Mouse (Mus musculus) left cerebral cortex, postnatal 4 days (tissue): ENCODE measurements around the gene Amfr. TPM values are rescaled to one million over a fixed set of nuclear protein-coding genes. Genes with fewer than 3 reads are reported as not detected.

Experiments
- DNase-seq: peaks from one replicate; pipeline ENCODE4 v3.0.0-alpha.2; 2022
- intact Hi-C: fragments of 180-260 bp; cut with DNase I; formaldehyde crosslinking; loops from one replicate; pipeline ENCODE4 v1.15.1; 2025
- microRNA-seq: library from miRNA; unstranded; fragments of <30 nt; microRNA quantifications from one replicate; pipeline ENCODE4 v1.2.0, GENCODE M21; 2022
- total RNA-seq, 2 experiments: library from RNA; stranded (reverse); gene quantifications; 2 replicates each; pipeline ENCODE4 v1.2.3; 2021

The Amfr gene
- total RNA-seq, 2 experiments from 2014 or later = 111 to 113 TPM

DNA sequence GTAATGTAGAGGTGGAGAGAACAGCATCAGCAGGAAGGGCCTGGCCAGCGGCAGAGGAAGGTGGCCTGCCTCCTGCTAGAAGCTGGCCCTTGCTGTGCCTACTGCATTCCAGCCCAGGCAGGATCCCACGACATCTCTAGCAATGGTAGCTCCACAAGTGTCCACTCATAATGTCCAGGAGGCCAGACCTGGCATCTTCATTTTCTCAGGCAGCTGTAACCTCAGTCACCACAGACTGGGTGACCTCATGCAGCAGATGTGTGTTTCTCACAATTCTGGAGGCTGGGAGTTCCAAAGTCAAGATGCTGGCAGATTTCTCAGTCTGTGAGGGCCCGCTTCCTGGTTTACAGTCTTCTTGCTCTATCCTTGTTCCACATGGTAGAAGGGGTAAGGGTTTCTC is 74.4 kb downstream of the Amfr start:
- intact Hi-C loops = no loop called here
- DNase-seq = no peak

DNA sequence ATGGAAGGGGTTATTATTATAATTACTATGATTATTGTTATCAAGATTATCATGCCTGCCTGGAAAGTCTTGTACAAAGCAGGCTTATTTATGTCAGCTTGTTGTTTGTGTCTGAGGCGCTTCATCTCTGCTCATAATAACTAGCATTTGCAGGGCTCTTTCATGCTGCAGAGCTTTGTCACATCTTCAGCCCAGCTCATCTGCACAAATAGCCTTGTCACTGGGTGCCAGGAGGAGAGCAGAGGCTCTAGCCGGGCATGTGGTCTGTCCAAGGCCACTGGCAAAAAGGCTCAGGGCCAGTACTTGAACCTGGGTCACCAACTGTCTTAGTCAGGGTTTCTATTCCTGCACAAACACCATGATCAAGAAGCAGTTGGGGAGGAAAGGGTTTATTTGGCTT is 79.4 kb downstream of the Amfr start:
- no peak for DNase-seq
- intact Hi-C loops = loop anchor here (5.0 kb wide), 1 partner anchor 121 kb away; no protein-coding TSS in a partner anchor

DNA sequence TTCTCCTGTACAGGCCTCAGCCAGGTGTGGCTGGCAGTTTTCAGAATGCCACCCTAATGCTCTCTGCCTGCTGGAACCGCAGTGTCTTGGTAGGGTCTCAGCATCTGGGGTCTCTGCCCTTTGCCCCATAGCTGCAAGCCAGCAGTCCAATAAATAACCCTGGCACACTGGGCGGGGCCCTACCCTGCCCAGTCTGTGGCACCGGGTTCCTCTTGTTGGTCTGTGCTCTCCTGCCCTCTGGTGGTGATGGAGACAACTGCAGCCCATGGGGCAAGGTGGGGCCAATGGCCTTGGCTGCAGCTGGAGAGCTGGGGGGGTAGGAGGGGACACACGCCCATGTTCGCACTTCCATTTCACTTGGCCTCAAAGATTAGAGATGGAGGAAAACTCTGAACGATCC is 79.8 kb downstream of the Amfr start:
- intact Hi-C loops = loop anchor here (5.0 kb wide), 1 partner anchor 121 kb away; no protein-coding TSS in a partner anchor
- DNase-seq = peak; percentile 86

DNA sequence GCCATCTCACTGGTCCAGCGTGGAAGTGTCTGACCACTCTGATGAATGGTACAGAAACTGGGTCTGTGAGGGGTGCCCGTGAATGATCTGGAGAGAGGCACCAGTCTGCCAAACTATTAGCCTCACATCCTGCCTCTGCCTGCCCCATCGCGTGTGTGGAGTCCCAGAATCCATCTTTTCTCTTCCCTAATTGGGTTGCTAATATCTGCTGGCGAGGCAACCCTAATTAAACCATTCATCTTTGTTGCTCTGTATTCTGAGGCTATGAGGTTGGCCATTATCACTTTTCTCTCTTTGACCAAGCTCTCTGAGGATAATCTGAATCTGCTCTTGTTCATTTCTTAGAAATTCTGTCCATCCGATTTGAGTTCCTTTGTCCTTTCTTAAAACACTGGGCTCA is 81.3 kb downstream of the Amfr start:
- DNase-seq = no peak
- intact Hi-C loops = loop anchor here (5.0 kb wide), 1 partner anchor 119 kb away; no protein-coding TSS in a partner anchor

DNA sequence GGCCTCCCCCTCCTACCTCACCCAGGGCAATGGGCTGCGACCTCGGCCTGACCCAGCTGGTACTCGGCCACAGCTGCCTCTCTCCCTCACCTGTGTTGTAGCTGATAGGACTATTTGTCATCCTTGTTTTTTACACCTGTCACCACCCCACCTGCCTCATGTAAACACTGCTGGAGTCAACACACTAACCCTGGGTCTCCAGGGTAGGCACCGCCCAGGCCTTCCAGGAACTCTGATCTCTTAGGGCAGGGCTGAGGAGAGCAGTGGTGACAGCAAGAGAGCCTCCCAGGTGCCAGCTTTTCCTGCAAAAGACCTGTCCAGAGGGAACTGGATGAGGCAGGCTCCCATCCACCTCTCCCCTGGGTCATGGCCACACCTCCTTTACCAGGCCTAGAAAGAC is 83.4 kb downstream of the Amfr start:
- no peak for DNase-seq
- intact Hi-C loops = loop anchor here (10.0 kb wide), 1 partner anchor 264 kb away; no protein-coding TSS in a partner anchor

DNA sequence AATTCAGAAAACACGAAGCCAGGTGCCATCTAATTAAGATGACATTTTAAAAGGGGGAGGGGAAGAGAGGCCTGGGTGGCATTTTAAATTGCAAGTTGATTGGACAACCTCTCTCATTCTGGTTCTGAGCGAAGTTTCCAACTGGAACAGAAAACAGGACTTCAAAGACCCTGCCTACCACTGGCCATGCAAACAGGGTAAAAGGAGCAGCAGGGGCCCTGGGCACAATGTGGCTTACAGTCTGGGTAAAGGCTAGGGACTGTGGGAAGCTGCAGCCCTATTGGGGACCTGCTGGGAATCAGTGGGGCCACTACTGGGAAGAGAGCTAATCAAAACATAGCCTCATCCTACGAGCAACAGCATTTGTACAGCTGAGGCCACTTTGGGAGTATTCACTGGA is 87.1 kb downstream of the Amfr start:
- DNase-seq = no peak
- intact Hi-C loops = loop anchor here (10.0 kb wide), 1 partner anchor 261 kb away; no protein-coding TSS in a partner anchor

DNA sequence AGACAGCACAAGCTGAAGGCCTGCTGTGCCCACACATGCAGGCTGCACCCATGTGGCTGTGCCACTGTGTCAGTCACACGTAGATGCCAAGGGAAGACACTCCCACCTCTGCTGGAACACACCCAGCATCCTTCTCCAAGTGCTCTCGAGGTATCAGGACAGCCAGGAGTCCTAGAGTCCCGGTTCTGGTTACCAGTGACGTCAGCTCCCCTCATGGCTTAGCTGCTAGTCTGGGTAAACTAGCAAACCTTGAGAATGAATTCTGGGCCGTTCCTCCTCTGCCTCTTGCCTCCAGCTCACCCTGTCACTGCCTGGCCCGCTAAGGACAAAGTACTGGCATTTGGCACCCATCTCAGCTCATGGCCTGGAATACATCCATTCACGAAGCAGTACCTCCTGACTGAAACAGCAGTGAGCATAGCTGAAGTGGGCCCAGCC is 88.7 kb downstream of the Amfr start:
- DNase-seq = no peak
- intact Hi-C loops = loop anchor here (10.0 kb wide), 1 partner anchor 259 kb away; no protein-coding TSS in a partner anchor

Small RNAs within 50 kb of the gene (microRNA-seq; reads per million reads assigned to microRNA genes)
- gene Gm24159 = not detected

Other genes starting within 250 kb of the Amfr start
- 1,000 to 10,000 TPM in 1 of 2 experiments, 100 to 1,000 TPM in 1; 949 to 1,024 TPM for gene Gnao1, start 202.9 kb downstream of the Amfr start, total RNA-seq
- 10 to 100 TPM; 74.9 to 79.0 TPM for gene Nudt21, start 24.2 kb upstream of the Amfr start, total RNA-seq
- 10 to 100 TPM; 23.6 to 25.8 TPM for gene Ogfod1, start 24.4 kb upstream of the Amfr start, total RNA-seq
- gene Bbs2, start 86.1 kb upstream of the Amfr start, total RNA-seq = 10 to 100 TPM; 15.8 to 16.1 TPM
- gene Mt4, start 124.4 kb upstream of the Amfr start, total RNA-seq = not detected
- gene Mt3, start 139.8 kb upstream of the Amfr start, total RNA-seq = 100 to 1,000 TPM; 204 to 210 TPM
- 10 to 100 TPM; 48.9 to 50.5 TPM for gene Mt2, start 159.8 kb upstream of the Amfr start, total RNA-seq
- 10 to 100 TPM; 40.5 to 51.0 TPM for gene Mt1, start 166.2 kb upstream of the Amfr start, total RNA-seq
- gene Nup93, start 201.7 kb upstream of the Amfr start, total RNA-seq = 10 to 100 TPM; 51.0 to 52.1 TPM